18 mouse cellular contexts compared by ENCODE assay signal in the genomic region with DNA sequence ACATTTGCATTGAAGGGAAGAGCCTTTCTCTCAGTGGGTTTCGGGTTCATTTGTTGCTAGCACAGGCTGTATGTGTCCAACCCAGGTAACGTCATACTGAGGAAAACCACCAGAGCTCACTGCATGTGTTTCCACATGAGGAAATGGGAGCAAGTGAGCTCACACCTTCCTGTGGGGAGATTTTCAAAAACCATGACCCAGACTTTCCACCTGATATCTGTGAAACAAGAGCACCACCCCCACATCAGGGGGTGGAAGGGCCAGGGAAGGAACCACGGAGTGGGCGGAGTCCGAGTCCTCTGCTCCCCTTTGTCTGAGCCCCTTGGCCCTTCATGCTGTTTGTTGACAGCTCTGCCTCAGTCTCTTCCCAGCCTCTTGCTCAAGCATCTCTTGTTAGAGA.
DNase-seq lines count a peak whose midpoint lies in the region; ATAC-seq and TF ChIP-seq lines count a peak whose summit lies in the region.
"Had no signal": no experiment of that assay in that cellular context is flagged by ENCODE, and none has a peak within 500 bp of the region (broad histone marks: within the 10 kb centered on the region; RNA-seq: fewer than 3 reads in every experiment).

No protein-coding gene starts in this region.

- no peak overlapping the region for H3K9ac ChIP-seq in lung, embryonic 15.5 days
- H3K9ac ChIP-seq: forebrain, postnatal 0 days had no signal

- H3K4me3 ChIP-seq in gastrocnemius, adult 2 months, result no peak overlapping the region
- no peak overlapping the region for H3K4me3 ChIP-seq in lung, embryonic 15.5 days
- H3K4me3 ChIP-seq in olfactory bulb, adult 2 months (ENCODE audit: insufficient read depth, low read depth, low read length), result no peak overlapping the region
- H3K4me3 ChIP-seq: myocyte had no signal

- no peaks in the 10 kb centered on the region for H3K9me3 ChIP-seq in lung, embryonic 15.5 days

- H3K27ac ChIP-seq in gastrocnemius, adult 2 months, result peak overlapping the region; percentile 77; the same call in 1 of the 2 replicates
- peak overlapping the region; percentile 80 for H3K27ac ChIP-seq in lung, embryonic 15.5 days
- peak overlapping the region; percentile 29; the same call in 1 of the 2 replicates for H3K27ac ChIP-seq in olfactory bulb, adult 2 months (ENCODE audit: insufficient read depth, low read depth, low read length)

- peaks cover 76% of the 10 kb centered on the region for H3K4me1 ChIP-seq in lung, embryonic 15.5 days
- peaks cover 29% of the 10 kb centered on the region for H3K4me1 ChIP-seq in olfactory bulb, adult 2 months (ENCODE audit: control insufficient read depth, insufficient read depth, low read length)

- 0 out of 2 replicates have a peak, but pooled peaks cover 5% of the 10 kb centered on the region for H3K36me3 ChIP-seq in lung, embryonic 15.5 days

- no peaks in the 10 kb centered on the region for H3K27me3 ChIP-seq in lung, embryonic 15.5 days

- 91% methylated on average over 5 of the region's 5 CpGs for WGBS in lung, embryonic 15.5 days
- WGBS in olfactory bulb, adult 2 months, result 75% methylated on average over 5 of the region's 5 CpGs

- intact Hi-C loops in gastrocnemius, adult 2 months (cut with DNase I), result no loop called here

- no peak overlapping the region for H3K4me2 ChIP-seq in lung, embryonic 15.5 days
- H3K4me2 ChIP-seq: midbrain, embryonic 11.5 days had no signal

- no peak for TF ChIP-seq POLR2A in olfactory bulb, adult 2 months (IDR thresholded peaks at IDR 0.05; ENCODE audit: insufficient read depth, low read depth, low read length)

- ATAC-seq in lung, embryonic 15.5 days (ENCODE audit: borderline replicate concordance, extremely low read depth, low FRiP score, low TSS enrichment), result no peak

- DNase-seq in gastrocnemius, adult 2 months, result no peak
- no peak for DNase-seq in gastrocnemius, postnatal 25 days
- no peak for DNase-seq in lung, postnatal 25 days (ENCODE audit: low spot score)
- peak; percentile 36 for DNase-seq in induced T-regulatory cell, adult 2 months (ENCODE audit: low read depth)
- DNase-seq in frontal cortex, postnatal 14 days (ENCODE audit: low spot score in 2 of 2), result no peak
- DNase-seq in ovary, postnatal 14 days (ENCODE audit: low spot score), result no peak
- DNase-seq: B cell, adult 2 months; cerebellum, postnatal 36 days; forebrain, postnatal 0 days; gastrocnemius, postnatal 36 days; kidney, postnatal 10 days; layer of hippocampus, postnatal 36 days; lung, adult 18-20 months; thymus, postnatal 25 days had no signal

- TF ChIP-seq CTCF in gastrocnemius, adult 2 months (IDR thresholded peaks at IDR 0.05), result no peak
- TF ChIP-seq CTCF in olfactory bulb, adult 2 months (IDR thresholded peaks at IDR 0.05; ENCODE audit: insufficient read depth, low read depth, low read length), result no peak

Comparison
In these comparisons a context has a peak if more than half of its experiments do, and no peak if none do; other contexts are left out.
1. H3K27ac ChIP-seq: peak in every context shown above with its lines; median percentile 80 in lung, embryonic 15.5 days; 77 in gastrocnemius, adult 2 months; 29 in olfactory bulb, adult 2 months.